Comparison of ENCODE assay signal across 8 mouse cellular contexts in the genomic region with DNA sequence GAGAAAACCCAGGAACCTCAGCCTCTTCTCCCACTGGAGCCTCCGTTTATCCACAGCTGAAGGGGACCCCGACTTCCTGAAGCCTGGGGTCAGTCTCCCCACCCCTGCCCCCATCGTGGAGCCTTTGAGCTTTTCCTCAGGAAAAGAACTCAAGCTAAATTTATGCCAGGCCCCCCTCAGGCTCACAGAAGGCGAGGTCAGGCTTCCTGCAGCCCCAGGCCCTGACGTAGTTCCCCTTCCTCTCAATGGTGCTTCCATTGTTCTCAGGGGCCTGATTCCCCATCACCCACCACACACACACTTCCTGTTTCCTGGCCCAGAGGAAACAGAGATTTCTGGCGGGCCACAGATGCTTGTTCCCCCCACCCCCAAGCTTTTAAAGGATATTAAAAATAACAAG. TPM values are rescaled to one million over a fixed set of nuclear protein-coding genes. Genes with fewer than 3 reads are reported as not detected.
DNase-seq lines count a peak whose midpoint lies in the region; ATAC-seq and TF ChIP-seq lines count a peak whose summit lies in the region.

No protein-coding gene starts in this region.

- peak overlapping the region; percentile 1; the same call in 1 of the 2 replicates for H3K4me3 ChIP-seq in heart, postnatal 0 days (ENCODE audit: low read depth, low read length)
- H3K4me3 ChIP-seq in limb, embryonic 11.5 days (ENCODE audit: low read depth, low read length): no peak overlapping the region
- no peak overlapping the region for H3K4me3 ChIP-seq in midbrain, embryonic 14.5 days (replicated peaks; ENCODE audit: low read depth, low read length)

- H3K4me2 ChIP-seq in heart, postnatal 0 days (ENCODE audit: low read depth, low read length): peak overlapping the region; percentile 34
- no peak overlapping the region for H3K4me2 ChIP-seq in limb, embryonic 11.5 days (ENCODE audit: low read depth, severe bottlenecking)
- H3K4me2 ChIP-seq in midbrain, embryonic 14.5 days (ENCODE audit: low read length): no peak overlapping the region

- H3K4me1 ChIP-seq in heart, postnatal 0 days (ENCODE audit: control insufficient read depth, insufficient read depth): peaks cover 38% of the 10 kb centered on the region
- peaks cover 3% of the 10 kb centered on the region; the same call in 1 of the 2 replicates for H3K4me1 ChIP-seq in limb, embryonic 11.5 days (ENCODE audit: control insufficient read depth, insufficient read depth, low read length)
- peaks cover under 1% of the 10 kb centered on the region; the same call in 1 of the 2 replicates for H3K4me1 ChIP-seq in midbrain, embryonic 14.5 days (ENCODE audit: control insufficient read depth, insufficient read depth, low read length)

- no peaks in the 10 kb centered on the region for H3K36me3 ChIP-seq in heart, postnatal 0 days (replicated peaks; ENCODE audit: control insufficient read depth, insufficient read depth, low read length)
- no peaks in the 10 kb centered on the region for H3K36me3 ChIP-seq in limb, embryonic 11.5 days (ENCODE audit: control insufficient read depth, insufficient read depth, low read length)
- H3K36me3 ChIP-seq in midbrain, embryonic 14.5 days (ENCODE audit: control insufficient read depth, insufficient read depth, low read length): no peaks in the 10 kb centered on the region

- no peaks in the 10 kb centered on the region for H3K9me3 ChIP-seq in heart, postnatal 0 days (replicated peaks; ENCODE audit: control insufficient read depth, low read length)
- no peaks in the 10 kb centered on the region for H3K9me3 ChIP-seq in limb, embryonic 11.5 days (ENCODE audit: control insufficient read depth, low read length)
- H3K9me3 ChIP-seq in midbrain, embryonic 14.5 days (ENCODE audit: control insufficient read depth, low read length): no peaks in the 10 kb centered on the region

- H3K27ac ChIP-seq in heart, postnatal 0 days (ENCODE audit: low read depth): peak overlapping the region; percentile 92
- peak overlapping the region; percentile 38 for H3K27ac ChIP-seq in limb, embryonic 11.5 days (replicated peaks; ENCODE audit: low read depth, low read length)
- H3K27ac ChIP-seq in midbrain, embryonic 14.5 days (replicated peaks; ENCODE audit: low read depth, low read length): 0 out of 2 replicates have a peak overlapping the region, but pooled peaks have one; percentile 45

- 50% methylated on average over 6 of the region's 6 CpGs for WGBS in heart, postnatal 0 days
- WGBS in limb, embryonic 11.5 days: 56% methylated on average over 6 of the region's 6 CpGs
- 57% methylated on average over 6 of the region's 6 CpGs for WGBS in midbrain, embryonic 14.5 days

- DNase-seq in 416B (ENCODE audit: low read depth): peak; percentile 92
- peak; percentile 8 for DNase-seq in T-cell, adult 2 months (ENCODE audit: low spot score)
- DNase-seq in heart, postnatal 0 days (ENCODE audit: low spot score): peak; percentile 88
- peak; percentile 31 for DNase-seq in limb, embryonic 11.5 days (ENCODE audit: low spot score)
- DNase-seq in midbrain, embryonic 14.5 days: no peak
- DNase-seq in cerebellum, postnatal 4 days (ENCODE audit: low spot score in 2 of 2): no peak
- DNase-seq in cerebellum, adult 11 months: no peak
- no peak for DNase-seq in embryo, embryonic 10 days (ENCODE audit: low spot score)

- peak; percentile 99 for TF ChIP-seq EP300 in heart, postnatal 0 days (IDR thresholded peaks at IDR 0.05; ENCODE audit: low read depth)

- peak; percentile 62 for ATAC-seq in heart, postnatal 0 days (ENCODE audit: insufficient read depth, low read depth)
- ATAC-seq in limb, embryonic 11.5 days (ENCODE audit: insufficient number of reproducible peaks, low FRiP score, low TSS enrichment, low read depth): no peak
- ATAC-seq in midbrain, embryonic 14.5 days (ENCODE audit: low FRiP score, low TSS enrichment): no peak

- no peak for TF ChIP-seq CTCF in heart, postnatal 0 days (IDR thresholded peaks at IDR 0.05; ENCODE audit: low read depth)

- H3K9ac ChIP-seq in heart, postnatal 0 days (replicated peaks; ENCODE audit: low read depth, low read length): no peak overlapping the region
- H3K9ac ChIP-seq in limb, embryonic 11.5 days (ENCODE audit: low read length): 0 out of 2 replicates have a peak overlapping the region, but pooled peaks have one; percentile 5
- peak overlapping the region; percentile 23; the same call in 1 of the 2 replicates for H3K9ac ChIP-seq in midbrain, embryonic 14.5 days (replicated peaks; ENCODE audit: low read length)

- H3K27me3 ChIP-seq in heart, postnatal 0 days (ENCODE audit: control insufficient read depth, insufficient read depth, low read length): no peaks in the 10 kb centered on the region
- no peaks in the 10 kb centered on the region for H3K27me3 ChIP-seq in limb, embryonic 11.5 days (ENCODE audit: control insufficient read depth, insufficient read depth, low read length)
- no peaks in the 10 kb centered on the region for H3K27me3 ChIP-seq in midbrain, embryonic 14.5 days (ENCODE audit: control insufficient read depth, insufficient read depth, low read length)

RNA-seq across cellular contexts. Expression of a gene that starts 1.4 kb away (rescaled TPM):
- total RNA-seq in heart, postnatal 0 days (2014; rRNA removed; ENCODE audit: low replicate concordance): 375 and 401 TPM in 2 replicates
- 158 and 159 TPM in 2 replicates for polyA plus RNA-seq in heart, postnatal 0 days (2015; fragmentation: Nextera tagmentation; extraction: Ambion mirVana)
- 68.1 and 72.2 TPM in 2 replicates for polyA plus RNA-seq in limb, embryonic 11.5 days (2014; fragmentation: Nextera tagmentation; extraction: Ambion mirVana)
- polyA plus RNA-seq in midbrain, embryonic 14.5 days (2014; fragmentation: Nextera tagmentation; extraction: Ambion mirVana): 36.7 and 51.1 TPM in 2 replicates

RNA-seq across cellular contexts. Expression of a gene that starts 8.1 kb away (rescaled TPM):
- not detected in 2 replicates for total RNA-seq in heart, postnatal 0 days (2014; rRNA removed; ENCODE audit: low replicate concordance)
- polyA plus RNA-seq in heart, postnatal 0 days (2015; fragmentation: Nextera tagmentation; extraction: Ambion mirVana): not detected in 2 replicates
- polyA plus RNA-seq in limb, embryonic 11.5 days (2014; fragmentation: Nextera tagmentation; extraction: Ambion mirVana): 0.27 TPM in 1 of 2 replicates, not detected in the other
- polyA plus RNA-seq in midbrain, embryonic 14.5 days (2014; fragmentation: Nextera tagmentation; extraction: Ambion mirVana): not detected in 2 replicates

RNA-seq across cellular contexts. Expression of a gene that starts 25.8 kb away (rescaled TPM):
- 41.0 and 49.3 TPM in 2 replicates for total RNA-seq in heart, postnatal 0 days (2014; rRNA removed; ENCODE audit: low replicate concordance)
- 23.9 and 24.1 TPM in 2 replicates for polyA plus RNA-seq in heart, postnatal 0 days (2015; fragmentation: Nextera tagmentation; extraction: Ambion mirVana)
- 12.2 and 12.8 TPM in 2 replicates for polyA plus RNA-seq in limb, embryonic 11.5 days (2014; fragmentation: Nextera tagmentation; extraction: Ambion mirVana)
- 1.8 and 3.8 TPM in 2 replicates for polyA plus RNA-seq in midbrain, embryonic 14.5 days (2014; fragmentation: Nextera tagmentation; extraction: Ambion mirVana)

RNA-seq across cellular contexts. Expression of a gene that starts 49.9 kb away (rescaled TPM):
- total RNA-seq in heart, postnatal 0 days (2014; rRNA removed; ENCODE audit: low replicate concordance): 16.5 and 23.2 TPM in 2 replicates
- 7.7 and 9.7 TPM in 2 replicates for polyA plus RNA-seq in heart, postnatal 0 days (2015; fragmentation: Nextera tagmentation; extraction: Ambion mirVana)
- 42.4 and 45.1 TPM in 2 replicates for polyA plus RNA-seq in limb, embryonic 11.5 days (2014; fragmentation: Nextera tagmentation; extraction: Ambion mirVana)
- polyA plus RNA-seq in midbrain, embryonic 14.5 days (2014; fragmentation: Nextera tagmentation; extraction: Ambion mirVana): 123 and 160 TPM in 2 replicates

Comparison
In these comparisons a context has a peak if more than half of its experiments do, and no peak if none do; other contexts are left out.
1. DNase-seq: peak in 416B (single experiment), T-cell, adult 2 months (single experiment), heart, postnatal 0 days (single experiment) and limb, embryonic 11.5 days (single experiment); none in midbrain, embryonic 14.5 days (single experiment), cerebellum, postnatal 4 days (0 of 2), cerebellum, adult 11 months (single experiment) and embryo, embryonic 10 days (single experiment).
2. H3K27ac ChIP-seq: peak in every context shown above with its lines; median percentile 92 in heart, postnatal 0 days; 45 in midbrain, embryonic 14.5 days; 38 in limb, embryonic 11.5 days.